Mouse (Mus musculus) heart, embryonic 14.5 days (tissue): ENCODE data around the gene Pdzph1. TPM values are rescaled to one million over a fixed set of nuclear protein-coding genes. Genes with fewer than 3 reads are reported as not detected.

Experiments
- ATAC-seq: fragments of 200-750 bp; cut with Nextera tagmentation; 2 replicates; pipeline ENCODE4 v1.8.0; 2017; ENCODE audit warnings: low read depth, moderate TSS enrichment; ENCODE audit not compliant: insufficient number of reproducible peaks, insufficient read depth, low FRiP score
- H3K27ac ChIP-seq, 2 experiments: fragments of 200-500 bp in 1 of 2; fragments of 300-500 bp in 1 of 2; sonication (generic) in 1 of 2; replicated peaks in 1 of 2; 2 replicates each; pipeline ENCODE4 v1.5.1; 2012 to 2014; ENCODE audit warnings: low read depth in 2 of 2, low read length in 2 of 2, control low read depth in 1 of 2, mild to moderate bottlenecking in 1 of 2, mixed read lengths in 1 of 2; ENCODE audit not compliant: control insufficient read depth in 1 of 2, insufficient read depth in 1 of 2
- H3K27me3 ChIP-seq: fragments of 300-500 bp; sonication (generic); 2 replicates; pipeline ENCODE4 v1.6.1; 2014; ENCODE audit warnings: mild to moderate bottlenecking, low read length, control low read depth; ENCODE audit not compliant: control insufficient read depth, insufficient read depth
- H3K36me3 ChIP-seq: fragments of 300-500 bp; sonication (generic); 2 replicates; pipeline ENCODE4 v1.6.1; 2014; ENCODE audit warnings: mild to moderate bottlenecking, control low read depth, low read length, mixed read lengths; ENCODE audit not compliant: control insufficient read depth, insufficient read depth
- H3K4me1 ChIP-seq, 2 experiments: fragments of 200-500 bp in 1 of 2; fragments of 300-500 bp in 1 of 2; sonication (generic) in 1 of 2; 2 replicates each; pipeline ENCODE4 v1.6.1; 2012 to 2014; ENCODE audit warnings: low read length in 2 of 2, control low read depth in 1 of 2, mixed read lengths in 1 of 2; ENCODE audit not compliant: control insufficient read depth in 2 of 2, insufficient read depth in 2 of 2
- H3K4me2 ChIP-seq: fragments of 300-500 bp; sonication (generic); 2 replicates; pipeline ENCODE4 v1.6.1; 2014; ENCODE audit warnings: mild to moderate bottlenecking, low read length
- H3K4me3 ChIP-seq, 2 experiments: fragments of 200-500 bp in 1 of 2; fragments of 300-500 bp in 1 of 2; sonication (generic) in 1 of 2; 2 replicates each; pipeline ENCODE4 v1.5.1; 2012 to 2014; ENCODE audit warnings: low read length in 2 of 2, mild to moderate bottlenecking in 2 of 2, control low read depth in 1 of 2, low read depth in 1 of 2, moderate library complexity in 1 of 2; ENCODE audit not compliant: control insufficient read depth in 1 of 2, insufficient read depth in 1 of 2
- H3K9ac ChIP-seq: fragments of 300-500 bp; sonication (generic); 2 replicates; pipeline ENCODE4 v1.6.1; 2014; ENCODE audit warnings: mild to moderate bottlenecking, low read length
- H3K9me3 ChIP-seq: fragments of 300-500 bp; sonication (generic); 2 replicates; pipeline ENCODE4 v1.6.1; 2016; ENCODE audit warnings: low read length, control low read depth; ENCODE audit not compliant: control insufficient read depth
- WGBS: fragments of 180-500 bp; shearing (Covaris S2); extraction: QIAGEN DNeasy Blood & Tissue Kit; methylation state at CpG from one replicate; pipeline ENCODE4 v1.1.7; 2014; 5-methylcytosine and 5-hydroxymethylcytosine counted together
- polyA plus RNA-seq: library from polyadenylated mRNA; unstranded; fragments of >200 nt; fragmentation: Nextera tagmentation; extraction: Ambion mirVana; gene quantifications from 2 replicates; pipeline ENCODE4 v1.2.1, GENCODE M21; 2014

Gene Pdzph1
- polyA plus RNA-seq, 1 experiment from 2014 or later, result not detected

DNA sequence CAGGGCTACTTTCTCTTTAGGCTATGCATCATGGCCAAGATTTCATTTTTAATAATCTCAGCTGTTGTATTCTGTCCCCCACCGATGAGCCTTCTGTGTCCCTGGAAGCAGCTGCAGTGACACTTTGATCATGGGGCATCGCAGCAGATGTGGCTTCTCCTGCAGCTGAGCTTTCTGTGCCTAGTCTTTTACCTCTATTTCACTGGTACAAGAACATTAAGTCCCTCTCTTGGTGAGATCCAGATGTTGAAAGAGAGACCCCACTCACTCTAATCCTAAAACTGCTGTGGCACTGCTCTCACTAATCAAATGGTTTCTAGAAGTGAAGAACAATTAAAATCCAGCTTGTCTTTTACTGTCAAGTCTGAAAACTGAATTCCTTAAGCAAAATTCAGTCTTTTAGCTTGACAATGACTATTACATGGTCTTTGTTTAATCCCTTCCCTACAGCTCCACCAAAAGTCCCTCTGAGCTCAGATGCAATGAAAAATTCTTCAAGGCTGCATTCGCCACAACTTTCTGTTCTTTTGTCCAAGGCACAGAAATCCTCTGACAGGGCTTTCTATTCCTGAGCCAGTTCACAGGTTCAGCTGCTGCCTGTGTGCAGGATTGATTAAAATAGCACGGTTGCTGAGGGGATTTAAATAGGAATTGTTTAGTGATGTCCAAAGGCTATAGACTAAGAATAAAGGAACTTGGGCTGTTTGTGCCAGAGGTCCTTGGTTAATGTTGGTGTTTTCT, 101.1 kb downstream of the Pdzph1 start:
- ATAC-seq, result no peak
- 55% methylated on average over 4 of the region's 4 CpGs for WGBS

DNA sequence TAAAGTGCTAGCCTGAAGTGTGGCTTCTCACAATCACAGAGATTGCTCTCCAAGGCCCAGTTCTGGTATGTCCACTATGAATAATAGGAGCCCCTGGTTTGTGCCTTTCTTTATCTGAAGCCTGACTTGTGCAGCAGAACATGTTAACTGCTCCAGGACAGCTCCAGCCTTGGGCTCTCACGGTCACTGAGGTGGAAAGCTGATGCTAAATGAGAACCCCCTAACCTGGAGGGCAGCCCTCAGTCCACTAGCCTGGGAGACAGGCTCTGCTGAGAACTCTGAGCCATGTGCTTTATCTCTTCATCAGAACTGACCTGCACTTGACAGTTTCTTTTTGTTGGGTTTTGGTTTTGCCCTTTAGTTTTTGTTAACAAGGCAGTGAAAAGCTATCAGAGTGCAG, 106.8 kb downstream of the Pdzph1 start:
- H3K9ac ChIP-seq, result no peak overlapping the region
- ATAC-seq, result no peak
- H3K27ac ChIP-seq, result no peak overlapping the region
- H3K27me3 ChIP-seq, result no peaks in the 10 kb centered on the region
- WGBS, result 58% methylated on average over 1 of the region's 1 CpGs
- no peaks in the 10 kb centered on the region for H3K4me1 ChIP-seq
- no peaks in the 10 kb centered on the region for H3K9me3 ChIP-seq
- no peak overlapping the region for H3K4me2 ChIP-seq
- no peak overlapping the region for H3K4me3 ChIP-seq
- H3K36me3 ChIP-seq, result no peaks in the 10 kb centered on the region

More for the DNA sequence above, 101.1 kb downstream of the Pdzph1 start:
- Histone ChIP-seq H3K9ac (no peak overlapping the region), H3K4me1 (no peaks in the 10 kb centered on the region), H3K27ac (peak overlapping the region in 1 of 2 experiments; percentile 9; a peak in 1 of 4 replicates), H3K9me3 (no peaks in the 10 kb centered on the region), H3K36me3 (no peaks in the 10 kb centered on the region), H3K4me2 (no peak overlapping the region), H3K4me3 (no peak overlapping the region), H3K27me3 (no peaks in the 10 kb centered on the region)

DNA sequence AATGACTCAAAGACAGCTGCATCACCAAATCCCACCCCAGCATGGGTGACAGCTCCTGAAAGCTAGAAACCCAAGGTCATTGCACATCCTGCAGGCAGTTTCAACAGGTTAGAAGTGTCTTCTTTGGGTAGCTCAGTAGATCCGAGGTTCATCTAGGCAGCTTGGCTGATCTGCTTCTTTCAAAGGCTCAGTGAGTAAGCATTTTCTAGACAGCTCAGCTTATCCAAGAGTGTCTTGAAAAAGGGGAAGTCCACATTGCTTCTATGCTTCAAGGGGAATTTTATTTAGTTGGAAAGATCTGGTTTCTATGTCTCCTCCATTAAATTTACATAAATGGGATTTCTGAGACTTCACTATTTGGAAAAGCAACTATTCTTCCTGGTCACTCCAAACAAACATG, 117.8 kb downstream of the Pdzph1 start:
- Histone ChIP-seq H3K27ac (no peak overlapping the region), H3K36me3 (no peaks in the 10 kb centered on the region), H3K4me3 (no peak overlapping the region), H3K27me3 (no peaks in the 10 kb centered on the region), H3K4me2 (no peak overlapping the region), H3K4me1 (no peaks in the 10 kb centered on the region), H3K9ac (no peak overlapping the region), H3K9me3 (no peaks in the 10 kb centered on the region)
- ATAC-seq, result no peak
- 54% methylated on average over 1 of the region's 1 CpGs for WGBS

DNA sequence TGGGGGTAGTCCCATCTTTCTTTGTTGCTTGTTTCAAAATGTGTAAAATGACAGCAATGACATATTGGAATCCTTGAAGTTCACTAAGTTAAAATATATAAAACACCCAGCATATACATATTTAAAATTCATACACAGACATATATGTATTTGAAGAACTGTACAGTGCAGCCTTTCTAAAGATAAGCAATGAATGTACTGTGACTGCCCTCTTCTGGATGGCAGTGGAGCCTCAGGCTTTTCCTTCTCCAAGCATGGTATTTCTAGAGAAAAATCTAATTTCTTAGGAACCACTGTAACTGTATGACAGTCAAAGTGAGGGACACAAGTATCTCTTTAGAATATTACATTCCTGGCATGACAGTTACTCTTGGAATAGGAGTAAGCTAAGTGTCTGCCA, 120.4 kb downstream of the Pdzph1 start:
- H3K4me3 ChIP-seq, result no peak overlapping the region
- no peak overlapping the region for H3K27ac ChIP-seq
- no peaks in the 10 kb centered on the region for H3K4me1 ChIP-seq
- no peak for ATAC-seq
- no peak overlapping the region for H3K9ac ChIP-seq
- no peaks in the 10 kb centered on the region for H3K27me3 ChIP-seq
- H3K36me3 ChIP-seq, result no peaks in the 10 kb centered on the region
- no peaks in the 10 kb centered on the region for H3K9me3 ChIP-seq
- H3K4me2 ChIP-seq, result no peak overlapping the region

Other genes starting within 250 kb of the Pdzph1 start
- 5.7 and 6.8 TPM in 2 replicates for gene Nudt12, start 22.0 kb upstream of the Pdzph1 start, polyA plus RNA-seq